Mouse (Mus musculus) ES-Bruce4 (cell line): Measurements from ENCODE around the gene Zfp423. TPM values are rescaled to one million over a fixed set of nuclear protein-coding genes. Genes with fewer than 3 reads are reported as not detected.

Experiments used
- H3K27ac ChIP-seq: 2 replicates; pipeline ENCODE4 v1.5.1; 2012; ENCODE audit warnings: low read length, inconsistent platforms; ENCODE audit not compliant: insufficient read depth
- H3K27me3 ChIP-seq: 2 replicates; pipeline ENCODE4 v1.6.1; 2012; ENCODE audit warnings: mild to moderate bottlenecking, low read length, inconsistent platforms; ENCODE audit not compliant: control insufficient read depth, poor library complexity, insufficient read depth, severe bottlenecking
- H3K36me3 ChIP-seq: 2 replicates; pipeline ENCODE4 v1.6.1; 2012; ENCODE audit warnings: inconsistent platforms, mild to moderate bottlenecking, low read length, moderate library complexity; ENCODE audit not compliant: control insufficient read depth, poor library complexity, insufficient read depth, severe bottlenecking
- H3K4me1 ChIP-seq: one replicate; pipeline ENCODE4 v1.8.1; 2011; ENCODE audit warnings: low read length; ENCODE audit not compliant: control insufficient read depth, insufficient read depth
- H3K4me3 ChIP-seq: 2 replicates; pipeline ENCODE4 v1.5.1; 2011; ENCODE audit warnings: low read depth, mild to moderate bottlenecking, low read length
- H3K9ac ChIP-seq: 2 replicates; pipeline ENCODE4 v1.6.1; 2012; ENCODE audit warnings: low read depth, mild to moderate bottlenecking, inconsistent platforms; ENCODE audit not compliant: poor library complexity, severe bottlenecking
- H3K9me3 ChIP-seq: replicated peaks from 2 replicates; pipeline ENCODE4 v1.6.1; 2012; ENCODE audit warnings: mild to moderate bottlenecking, low read length, inconsistent platforms; ENCODE audit not compliant: control insufficient read depth, poor library complexity, insufficient read depth, severe bottlenecking
- CTCF ChIP-seq: IDR thresholded peaks from one replicate; pipeline ENCODE4 v1.8.1; 2011; ENCODE audit warnings: low read depth, low read length
- EP300 ChIP-seq: IDR thresholded peaks from 2 replicates; pipeline ENCODE4 v1.6.1; 2011; ENCODE audit warnings: low read depth, low read length; ENCODE audit not compliant: insufficient read depth
- POLR2A ChIP-seq: IDR thresholded peaks from one replicate; pipeline ENCODE4 v1.8.1; 2011; ENCODE audit warnings: low read length; ENCODE audit not compliant: insufficient read depth
- polyA plus RNA-seq: library from polyadenylated mRNA; stranded (reverse); fragments of >200 nt; gene quantifications from 2 replicates; pipeline ENCODE4 v1.2.4, GENCODE M21; 2011; ENCODE audit warnings: low read depth; ENCODE audit not compliant: missing spikeins, insufficient read depth, insufficient read length

The Zfp423 gene
- polyA plus RNA-seq, 1 experiment: 14.4 TPM

GRCm38 (mm10) chr8:87774966-87775365 is 184.4 kb downstream of the Zfp423 start:
- Histone ChIP-seq H3K36me3 (no peaks in the 10 kb centered on the region), H3K9ac (no peak overlapping the region)
- TF ChIP-seq POLR2A (no peak), CTCF (no peak), EP300 (no peak)

DNA sequence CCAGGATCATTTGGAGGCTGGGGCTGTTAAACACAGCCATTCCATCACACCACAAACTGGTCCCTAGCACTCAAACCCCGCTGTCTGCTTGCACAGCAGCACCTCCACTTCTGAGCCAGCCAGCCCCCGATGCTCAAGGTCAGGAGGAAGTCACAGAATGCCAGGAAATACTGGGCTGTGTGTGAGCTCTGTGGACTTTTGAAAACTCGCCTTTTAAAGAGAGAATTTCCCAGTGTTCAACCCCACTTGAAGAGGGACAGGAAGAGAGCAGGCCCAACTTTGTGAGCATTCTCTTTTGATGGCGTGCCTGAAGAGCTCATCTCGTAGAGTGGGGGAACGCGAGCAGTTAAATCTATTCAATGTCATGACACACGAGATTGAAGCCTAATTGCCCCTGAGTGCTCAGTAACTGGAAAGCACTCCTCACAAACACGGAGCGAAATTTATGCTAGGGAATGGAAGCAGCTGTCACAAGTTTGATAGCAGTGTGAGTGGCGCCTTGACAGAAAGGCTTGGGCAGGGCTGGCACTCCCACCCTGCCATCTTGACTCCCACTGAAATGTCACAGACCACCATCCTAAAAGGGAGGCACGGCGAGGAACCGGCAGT is 186.4 kb downstream of the Zfp423 start:
- TF ChIP-seq CTCF: no peak
- TF ChIP-seq POLR2A: no peak
- TF ChIP-seq EP300: no peak
- H3K4me1 ChIP-seq: no peaks in the 10 kb centered on the region
- H3K9me3 ChIP-seq: no peaks in the 10 kb centered on the region
- H3K4me3 ChIP-seq: no peak overlapping the region
- no peaks in the 10 kb centered on the region for H3K36me3 ChIP-seq
- H3K9ac ChIP-seq: no peak overlapping the region
- H3K27ac ChIP-seq: no peak overlapping the region
- no peaks in the 10 kb centered on the region for H3K27me3 ChIP-seq

More at GRCm38 (mm10) chr8:87774966-87775365, 184.4 kb downstream of the Zfp423 start:
- no peaks in the 10 kb centered on the region for H3K27me3 ChIP-seq
- no peaks in the 10 kb centered on the region for H3K9me3 ChIP-seq
- no peak overlapping the region for H3K4me3 ChIP-seq
- no peaks in the 10 kb centered on the region for H3K4me1 ChIP-seq
- no peak overlapping the region for H3K27ac ChIP-seq

- H3K27ac ChIP-seq: no peak overlapping the region
- H3K4me1 ChIP-seq: no peaks in the 10 kb centered on the region
- H3K36me3 ChIP-seq: no peaks in the 10 kb centered on the region
- no peaks in the 10 kb centered on the region for H3K27me3 ChIP-seq
- H3K4me3 ChIP-seq: no peak overlapping the region
- no peaks in the 10 kb centered on the region for H3K9me3 ChIP-seq
- H3K9ac ChIP-seq: no peak overlapping the region
- TF ChIP-seq EP300: no peak
These were observed 191.5 kb downstream of the Zfp423 start for GRCm38 (mm10) chr8:87767882-87768281.

DNA sequence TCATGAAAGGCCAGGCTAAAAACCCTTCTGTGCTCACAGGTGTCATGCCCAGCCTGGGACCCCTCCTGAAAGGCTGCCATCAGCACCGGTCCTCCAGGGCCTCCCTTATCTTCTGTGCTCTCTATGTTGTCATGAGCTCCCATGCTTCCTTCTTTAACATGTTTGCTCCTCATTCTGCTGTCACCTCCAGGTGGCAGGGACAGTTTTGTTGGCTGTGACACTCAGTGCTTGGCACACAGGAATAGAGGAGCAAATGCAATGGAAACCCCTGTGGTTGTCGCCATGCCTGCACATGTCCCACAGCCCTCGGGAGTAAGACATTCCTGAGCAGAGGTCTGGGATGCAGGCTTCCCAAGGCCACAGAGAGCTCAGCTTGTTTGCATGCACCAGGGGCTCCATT is 194.1 kb downstream of the Zfp423 start:
- no peak overlapping the region for H3K4me3 ChIP-seq
- no peak overlapping the region for H3K9ac ChIP-seq
- H3K4me1 ChIP-seq: no peaks in the 10 kb centered on the region
- TF ChIP-seq CTCF (no peak), EP300 (no peak), POLR2A (no peak)
- H3K27ac ChIP-seq: no peak overlapping the region
- H3K36me3 ChIP-seq: no peaks in the 10 kb centered on the region
- H3K9me3 ChIP-seq: no peaks in the 10 kb centered on the region
- H3K27me3 ChIP-seq: no peaks in the 10 kb centered on the region

DNA sequence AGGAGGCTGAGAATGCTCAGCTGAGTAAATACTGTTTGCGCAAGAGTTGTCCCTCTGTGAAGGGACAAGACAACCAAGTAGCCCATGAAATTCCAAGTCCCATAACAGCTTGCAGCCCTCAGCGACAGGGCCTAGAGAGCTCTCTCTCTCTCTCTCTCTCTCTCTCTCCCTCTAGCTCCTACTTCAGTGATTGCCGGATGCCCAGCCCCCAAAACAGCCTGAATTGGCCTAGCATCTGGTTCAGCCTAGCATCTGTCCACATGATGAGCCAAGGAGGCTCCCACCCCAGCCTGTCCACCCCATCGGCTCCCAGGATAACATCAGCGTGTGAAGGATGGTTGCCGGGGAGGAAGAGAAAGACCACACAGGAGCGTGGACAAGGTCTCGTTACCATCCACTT is 200.6 kb downstream of the Zfp423 start:
- H3K27me3 ChIP-seq: no peaks in the 10 kb centered on the region
- H3K9ac ChIP-seq: no peak overlapping the region
- H3K36me3 ChIP-seq: no peaks in the 10 kb centered on the region
- no peak for TF ChIP-seq EP300
- TF ChIP-seq POLR2A: no peak
- TF ChIP-seq CTCF: no peak
- H3K4me1 ChIP-seq: no peaks in the 10 kb centered on the region
- no peak overlapping the region for H3K4me3 ChIP-seq
- H3K9me3 ChIP-seq: no peaks in the 10 kb centered on the region
- no peak overlapping the region for H3K27ac ChIP-seq

- Histone ChIP-seq H3K4me3 (no peak overlapping the region), H3K9me3 (no peaks in the 10 kb centered on the region), H3K27me3 (no peaks in the 10 kb centered on the region), H3K9ac (no peak overlapping the region), H3K36me3 (no peaks in the 10 kb centered on the region), H3K4me1 (no peaks in the 10 kb centered on the region), H3K27ac (no peak overlapping the region)
- TF ChIP-seq POLR2A (no peak), CTCF (no peak), EP300 (no peak)
These were observed 204.5 kb downstream of the Zfp423 start for GRCm38 (mm10) chr8:87754853-87755252.
